Comparison of ENCODE assay signal across 9 mouse cellular contexts in the genomic region with DNA sequence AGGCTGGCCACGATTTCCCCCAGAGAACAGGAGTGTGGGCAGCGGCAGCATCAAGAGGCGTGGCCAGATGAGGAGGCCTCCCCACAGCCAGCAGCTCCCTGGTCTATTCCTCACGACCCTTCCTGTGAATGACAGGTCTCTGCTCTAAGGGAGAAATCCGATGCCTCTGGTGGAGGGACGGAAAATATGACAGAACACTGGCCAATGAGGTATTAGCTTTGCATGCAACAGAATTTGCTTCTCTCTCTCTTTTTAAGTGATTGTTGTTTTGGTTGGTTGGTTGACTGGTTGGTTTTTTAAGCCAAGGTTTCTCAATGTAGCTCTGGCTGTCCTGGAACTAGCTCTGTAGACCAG. TPM values are rescaled to one million over a fixed set of nuclear protein-coding genes. Genes with fewer than 3 reads are reported as not detected.
A peak's percentile ranks its signal among the peaks of the same experiment; 100 is the strongest.
DNase-seq lines count a peak whose midpoint lies in the region; ATAC-seq and TF ChIP-seq lines count a peak whose summit lies in the region.
"Had no signal": no experiment of that assay in that cellular context is flagged by ENCODE, and none has a peak within 500 bp of the region (broad histone marks: within the 10 kb centered on the region; RNA-seq: fewer than 3 reads in every experiment).

No protein-coding gene starts in this region.

- H3K4me3 ChIP-seq in forebrain, postnatal 0 days (ENCODE audit: low read depth, low read length) = no peak overlapping the region
- H3K4me3 ChIP-seq in forebrain, embryonic 15.5 days = no peak overlapping the region
- H3K4me3 ChIP-seq in megakaryocyte, embryonic 14.5 days (replicated peaks) = peak overlapping the region; percentile 79
- H3K4me3 ChIP-seq in forebrain, embryonic 13.5 days = no peak overlapping the region

- H3K36me3 ChIP-seq in forebrain, postnatal 0 days (ENCODE audit: insufficient read depth) = no peaks in the 10 kb centered on the region
- H3K36me3 ChIP-seq in forebrain, embryonic 15.5 days = no peaks in the 10 kb centered on the region
- H3K36me3 ChIP-seq in megakaryocyte, embryonic 14.5 days (replicated peaks; ENCODE audit: low read length) = peaks cover 48% of the 10 kb centered on the region
- no peaks in the 10 kb centered on the region for H3K36me3 ChIP-seq in forebrain, embryonic 13.5 days (ENCODE audit: poor library complexity, severe bottlenecking)

- no peak overlapping the region for H3K4me2 ChIP-seq in forebrain, postnatal 0 days (ENCODE audit: low read depth)
- H3K4me2 ChIP-seq in forebrain, embryonic 15.5 days (replicated peaks) = no peak overlapping the region
- H3K4me2 ChIP-seq in forebrain, embryonic 13.5 days = no peak overlapping the region

- no peaks in the 10 kb centered on the region for H3K27me3 ChIP-seq in forebrain, postnatal 0 days (ENCODE audit: insufficient read depth, low read length)
- no peaks in the 10 kb centered on the region for H3K27me3 ChIP-seq in forebrain, embryonic 15.5 days
- no peaks in the 10 kb centered on the region for H3K27me3 ChIP-seq in megakaryocyte, embryonic 14.5 days (replicated peaks)
- H3K27me3 ChIP-seq in forebrain, embryonic 13.5 days = no peaks in the 10 kb centered on the region

- peak; percentile 27; the same call in 1 of the 2 replicates for TF ChIP-seq CTCF in forebrain, postnatal 0 days (IDR thresholded peaks at IDR 0.05; ENCODE audit: low read depth)

- H3K9me3 ChIP-seq in forebrain, postnatal 0 days (ENCODE audit: low read length) = no peaks in the 10 kb centered on the region
- no peaks in the 10 kb centered on the region for H3K9me3 ChIP-seq in forebrain, embryonic 15.5 days
- no peaks in the 10 kb centered on the region for H3K9me3 ChIP-seq in megakaryocyte, embryonic 14.5 days
- H3K9me3 ChIP-seq in forebrain, embryonic 13.5 days (replicated peaks) = no peaks in the 10 kb centered on the region

- H3K27ac ChIP-seq in forebrain, postnatal 0 days (ENCODE audit: low read depth, low read length) = no peak overlapping the region
- no peak overlapping the region for H3K27ac ChIP-seq in forebrain, embryonic 15.5 days (replicated peaks)
- H3K27ac ChIP-seq in forebrain, embryonic 13.5 days = no peak overlapping the region

- ATAC-seq in forebrain, postnatal 0 days = no peak
- no peak for ATAC-seq in forebrain, embryonic 15.5 days (replicated peaks)
- no peak for ATAC-seq in megakaryocyte, adult 5-6 weeks (ENCODE audit: poor library complexity, severe bottlenecking)
- ATAC-seq in forebrain, embryonic 13.5 days = no peak

- 18% methylated on average over 6 of the region's 6 CpGs for WGBS in forebrain, postnatal 0 days
- WGBS in forebrain, embryonic 15.5 days = 18% methylated on average over 6 of the region's 6 CpGs
- 11% methylated on average over 6 of the region's 6 CpGs for WGBS in forebrain, embryonic 13.5 days

- DNase-seq in forebrain, postnatal 0 days = no peak
- DNase-seq in induced T-regulatory cell, adult 2 months (ENCODE audit: low read depth) = peak; percentile 31
- DNase-seq in retina, postnatal 1 day = peak; percentile 52
- DNase-seq in urinary bladder, postnatal 14 days (ENCODE audit: low spot score) = no peak
- DNase-seq: kidney, postnatal 36 days had no signal

- no peaks in the 10 kb centered on the region; the same call in 1 of the 2 replicates for H3K4me1 ChIP-seq in forebrain, postnatal 0 days (ENCODE audit: insufficient read depth)
- H3K4me1 ChIP-seq in forebrain, embryonic 15.5 days = peaks cover 23% of the 10 kb centered on the region
- H3K4me1 ChIP-seq in megakaryocyte, embryonic 14.5 days = peaks cover 85% of the 10 kb centered on the region
- H3K4me1 ChIP-seq in forebrain, embryonic 13.5 days = peaks cover 33% of the 10 kb centered on the region

- H3K9ac ChIP-seq in forebrain, postnatal 0 days = no peak overlapping the region
- H3K9ac ChIP-seq in forebrain, embryonic 15.5 days (replicated peaks) = no peak overlapping the region
- H3K9ac ChIP-seq in forebrain, embryonic 13.5 days = no peak overlapping the region

RNA-seq across cellular contexts. Expression of a gene that starts 44.3 kb away (rescaled TPM):
- total RNA-seq in forebrain, postnatal 0 days (2014; rRNA removed) = 86.2 and 90.1 TPM in 2 replicates
- polyA plus RNA-seq in forebrain, postnatal 0 days (2015; fragmentation: Nextera tagmentation; extraction: Ambion mirVana) = 109 and 140 TPM in 2 replicates
- 78.9 and 86.2 TPM in 2 replicates for polyA plus RNA-seq in forebrain, embryonic 15.5 days (2015; fragmentation: Nextera tagmentation; extraction: Ambion mirVana)
- 509 and 816 TPM in 2 replicates for polyA plus RNA-seq in megakaryocyte, embryonic 14.5 days (2012; ENCODE audit: insufficient read depth, low replicate concordance)
- 17.9 and 18.8 TPM in 2 replicates for total RNA-seq in megakaryocyte, adult 5-6 weeks (2015)
- 39.7 and 49.7 TPM in 2 replicates for total RNA-seq in megakaryocyte, adult 5-6 weeks (2017)
- 39.5 and 46.8 TPM in 2 replicates for polyA plus RNA-seq in forebrain, embryonic 13.5 days (2015; fragmentation: Nextera tagmentation; extraction: Ambion mirVana)

Comparison
In these comparisons a context has a peak if more than half of its experiments do, and no peak if none do; other contexts are left out.
1. DNase-seq: peak in induced T-regulatory cell, adult 2 months (single experiment) and retina, postnatal 1 day (single experiment); none in forebrain, postnatal 0 days (single experiment) and urinary bladder, postnatal 14 days (single experiment).